Mouse (Mus musculus) thymus, adult 2 months (tissue): ENCODE results near the gene Aim2. TPM values are rescaled to one million over a fixed set of nuclear protein-coding genes. Genes with fewer than 3 reads are reported as not detected.

Experiments used
- DNase-seq: peaks from one replicate; pipeline ENCODE4 v3.0.0; 2021
- H3K27ac ChIP-seq: fragments of 200-500 bp; 2 replicates; pipeline ENCODE4 v1.5.1; 2012; ENCODE audit warnings: low read length, control low read depth; ENCODE audit not compliant: control insufficient read depth, insufficient read depth
- H3K27me3 ChIP-seq: fragments of 200-500 bp; 2 replicates; pipeline ENCODE4 v1.6.1; 2012; ENCODE audit warnings: mild to moderate bottlenecking, low read length, moderate library complexity, mixed read lengths; ENCODE audit not compliant: control insufficient read depth, insufficient read depth
- H3K36me3 ChIP-seq: fragments of 200-500 bp; 2 replicates; pipeline ENCODE4 v1.6.1; 2012; ENCODE audit warnings: mild to moderate bottlenecking, low read length, moderate library complexity; ENCODE audit not compliant: control insufficient read depth, insufficient read depth
- H3K4me1 ChIP-seq: fragments of 200-500 bp; replicated peaks from 2 replicates; pipeline ENCODE4 v1.6.1; 2012; ENCODE audit warnings: low read length; ENCODE audit not compliant: control insufficient read depth, insufficient read depth
- H3K4me3 ChIP-seq: fragments of 200-500 bp; 2 replicates; pipeline ENCODE4 v1.5.1; 2012; ENCODE audit warnings: mild to moderate bottlenecking, low read length, control low read depth, moderate library complexity; ENCODE audit not compliant: control insufficient read depth, insufficient read depth
- CTCF ChIP-seq: fragments of 200-500 bp; IDR thresholded peaks from 2 replicates; pipeline ENCODE4 v1.5.1; 2012; ENCODE audit warnings: mild to moderate bottlenecking, control low read depth, low read length, moderate library complexity, borderline replicate concordance; ENCODE audit not compliant: control insufficient read depth, poor library complexity, insufficient read depth; ENCODE audit errors: extremely low read depth
- POLR2A ChIP-seq: fragments of 200-500 bp; IDR thresholded peaks from 2 replicates; pipeline ENCODE4 v1.6.1; 2012; ENCODE audit warnings: mild to moderate bottlenecking, low read length, control low read depth, moderate library complexity; ENCODE audit not compliant: control insufficient read depth, poor library complexity, insufficient read depth; ENCODE audit errors: extremely low read depth
- WGBS: fragments of 180-500 bp; shearing (Covaris S2); methylation state at CpG from one replicate; pipeline ENCODE4 v1.1.7; 2018; 5-methylcytosine and 5-hydroxymethylcytosine counted together
- polyA plus RNA-seq: library from polyadenylated mRNA; depleted of rRNA; stranded (reverse); fragments of >200 nt; gene quantifications from 2 replicates; pipeline ENCODE4 v1.2.3, GENCODE M21; 2012

Aim2 gene
- polyA plus RNA-seq, 1 experiment, result 7.4 TPM

GRCm38 (mm10) chr1:173359590-173360290 lies 9.1 kb downstream of the Aim2 start:
- 87% methylated on average over 4 of the region's 4 CpGs for WGBS
- H3K27ac ChIP-seq, result no peak overlapping the region
- DNase-seq, result no peak
- no peak overlapping the region for H3K4me3 ChIP-seq
- H3K4me1 ChIP-seq, result no peaks in the 10 kb centered on the region
- no peaks in the 10 kb centered on the region for H3K36me3 ChIP-seq
- H3K27me3 ChIP-seq, result no peaks in the 10 kb centered on the region
- TF ChIP-seq POLR2A (no peak), CTCF (no peak)

DNA sequence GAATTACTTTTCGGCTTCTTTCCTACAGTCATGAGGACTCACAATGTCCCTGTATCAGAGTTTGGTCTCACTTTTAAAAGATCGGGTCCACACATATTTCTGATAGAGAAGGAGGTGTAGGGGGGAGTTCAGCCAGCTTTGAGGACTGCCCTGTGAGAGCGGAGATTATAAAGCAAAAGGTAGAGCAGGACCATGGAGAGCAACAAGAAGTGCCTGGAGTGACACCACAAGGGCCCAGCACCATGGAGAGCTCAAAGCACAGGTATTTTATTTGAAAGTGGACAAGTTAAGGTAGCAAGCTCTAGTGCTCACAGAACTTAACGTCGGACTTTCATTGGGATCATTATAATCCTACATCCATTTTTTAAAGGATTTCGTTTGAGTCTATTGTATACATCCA lies 11.0 kb downstream of the Aim2 start:
- WGBS, result 26% methylated on average over 6 of the region's 6 CpGs
- H3K4me3 ChIP-seq, result no peak overlapping the region
- H3K36me3 ChIP-seq, result no peaks in the 10 kb centered on the region
- H3K27ac ChIP-seq, result no peak overlapping the region
- DNase-seq, result peak; percentile 11
- H3K4me1 ChIP-seq, result no peaks in the 10 kb centered on the region
- TF ChIP-seq CTCF, result no peak
- no peak for TF ChIP-seq POLR2A
- H3K27me3 ChIP-seq, result peaks cover 2% of the 10 kb centered on the region; the same call in 1 of the 2 replicates

GRCm38 (mm10) chr1:173363436-173363835 lies 12.8 kb downstream of the Aim2 start:
- Histone ChIP-seq H3K27me3 (peaks cover 2% of the 10 kb centered on the region; the same call in 1 of the 2 replicates), H3K4me1 (no peaks in the 10 kb centered on the region), H3K4me3 (no peak overlapping the region), H3K27ac (no peak overlapping the region), H3K36me3 (no peaks in the 10 kb centered on the region)
- WGBS, result 92% methylated on average over 2 of the region's 2 CpGs
- DNase-seq, result no peak
- no peak for TF ChIP-seq CTCF
- no peak for TF ChIP-seq POLR2A

- no peak for TF ChIP-seq POLR2A
- Histone ChIP-seq H3K27me3 (peaks cover 2% of the 10 kb centered on the region; the same call in 1 of the 2 replicates), H3K36me3 (no peaks in the 10 kb centered on the region), H3K4me1 (no peaks in the 10 kb centered on the region), H3K4me3 (no peak overlapping the region), H3K27ac (no peak overlapping the region)
- WGBS, result 87% methylated on average over 4 of the region's 4 CpGs
- DNase-seq, result no peak
These were observed 13.6 kb downstream of the Aim2 start for GRCm38 (mm10) chr1:173364125-173364800.

DNA sequence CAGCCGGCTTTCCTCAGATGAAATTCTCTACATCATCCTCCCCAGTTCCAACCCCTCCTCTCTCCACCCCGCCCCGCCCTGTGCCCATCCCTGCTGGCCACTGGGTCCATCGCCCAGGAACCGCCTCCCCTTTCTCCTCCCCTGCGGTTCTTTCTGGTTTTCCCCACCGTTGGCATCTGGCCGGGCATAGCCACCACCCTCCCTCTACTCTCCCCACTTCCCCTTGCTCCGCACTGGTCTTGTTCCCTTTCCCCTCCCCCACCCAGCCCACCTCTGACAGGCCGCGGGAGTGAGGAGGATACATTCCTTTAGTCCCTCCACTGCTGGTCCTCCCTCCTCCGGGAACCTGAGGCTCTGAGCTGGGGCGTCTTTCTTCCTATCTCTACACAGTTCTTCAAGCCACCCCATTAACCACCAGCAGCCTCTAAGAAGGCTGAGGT lies 15.3 kb downstream of the Aim2 start:
- TF ChIP-seq CTCF, result no peak
- TF ChIP-seq POLR2A, result no peak
- Histone ChIP-seq H3K27me3 (peaks cover 2% of the 10 kb centered on the region; the same call in 1 of the 2 replicates), H3K27ac (no peak overlapping the region), H3K4me3 (no peak overlapping the region), H3K4me1 (no peaks in the 10 kb centered on the region), H3K36me3 (no peaks in the 10 kb centered on the region)
- DNase-seq, result no peak
- WGBS, result under 1% methylated on average over 13 of the region's 13 CpGs

DNA sequence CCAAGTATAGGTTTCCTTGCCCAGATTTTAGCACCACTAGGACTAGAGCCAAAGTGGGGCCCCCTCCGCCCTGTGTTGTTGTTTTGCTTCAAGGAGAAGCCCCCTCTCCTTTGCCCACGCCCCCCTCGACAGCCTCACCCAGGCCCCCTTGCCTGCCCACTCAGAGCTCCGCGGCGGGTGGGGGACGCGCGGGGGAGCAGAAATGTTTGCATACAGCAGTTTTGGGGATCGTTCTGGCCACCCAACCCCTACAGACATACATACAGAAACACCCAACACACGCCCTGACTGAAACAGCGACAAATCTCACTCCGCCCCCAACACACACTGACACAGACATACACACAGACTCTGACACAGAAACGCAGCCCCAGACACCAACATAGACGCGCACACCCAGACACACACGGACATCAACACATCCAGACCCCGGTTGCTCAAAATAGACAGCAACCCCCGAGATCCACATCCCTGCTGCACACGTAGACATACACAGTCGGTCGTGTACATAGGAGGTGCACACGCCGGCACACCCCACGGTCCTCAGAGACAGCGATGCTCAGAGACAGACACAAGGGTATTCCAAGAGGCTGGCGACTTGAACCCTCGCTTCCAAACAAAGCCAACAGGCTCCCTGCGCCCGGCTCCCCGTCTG lies 16.1 kb downstream of the Aim2 start:
- DNase-seq, result no peak
- Histone ChIP-seq H3K27me3 (peaks cover 2% of the 10 kb centered on the region; the same call in 1 of the 2 replicates), H3K4me1 (no peaks in the 10 kb centered on the region), H3K36me3 (no peaks in the 10 kb centered on the region), H3K4me3 (no peak overlapping the region), H3K27ac (no peak overlapping the region)
- TF ChIP-seq POLR2A (no peak), CTCF (no peak)
- WGBS, result 3% methylated on average over 31 of the region's 31 CpGs
